Mouse (Mus musculus): ENCODE results near the gene Duox2.

DNA sequence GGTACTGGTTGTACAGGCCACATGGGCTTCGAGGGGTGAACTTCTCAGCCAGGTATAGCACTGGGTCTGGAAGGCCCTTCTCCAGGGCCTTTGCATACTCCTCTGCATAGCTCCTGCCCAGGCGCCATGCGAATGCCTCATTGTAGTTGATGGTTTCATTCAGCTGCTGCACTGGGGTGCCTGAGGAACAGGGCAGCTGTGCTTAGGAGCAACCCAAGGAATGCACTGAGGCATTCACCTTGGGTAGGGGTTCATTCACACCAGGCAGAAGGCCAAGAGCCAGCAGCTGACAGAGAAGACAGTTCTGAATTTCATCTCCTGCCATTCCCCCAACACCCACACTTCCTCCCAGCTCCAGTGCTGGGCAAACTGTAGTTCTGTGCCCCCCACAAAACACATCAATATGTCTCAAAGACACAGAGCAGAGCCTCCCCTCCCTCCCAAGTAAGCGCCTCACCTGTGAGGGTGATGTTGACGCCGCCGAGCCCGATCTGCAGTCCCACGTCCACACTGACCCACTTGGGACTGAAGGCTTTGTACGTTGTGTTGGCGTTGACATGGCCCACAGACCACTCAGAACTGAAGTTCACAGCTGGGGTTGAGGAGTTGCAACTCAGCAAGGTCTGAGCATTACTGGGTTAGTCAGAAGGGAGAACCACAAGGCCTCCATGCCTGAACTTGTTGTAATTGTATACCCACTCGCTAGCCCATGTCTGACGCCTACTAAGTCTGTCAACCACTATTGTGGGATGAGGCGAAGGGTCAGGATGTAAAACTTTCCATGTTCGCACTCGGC lies 7.0 kb upstream of the Duox2 start:
- TF ChIP-seq CTCF (IDR thresholded peaks at IDR 0.05; ENCODE audit: control insufficient read depth, insufficient read depth, low read length) (no peak), POLR2A (IDR thresholded peaks at IDR 0.05; ENCODE audit: borderline replicate concordance, control insufficient read depth, low read depth, low read length) (no peak)
